Mouse (Mus musculus): Measurements from ENCODE around the gene Gm21987. TPM values are rescaled to one million over a fixed set of nuclear protein-coding genes. Genes with fewer than 3 reads are reported as not detected.

The Gm21987 gene
- total and polyA plus RNA-seq, 2 experiments from 2014 or later: 6.2 TPM; not detected in 1

DNA sequence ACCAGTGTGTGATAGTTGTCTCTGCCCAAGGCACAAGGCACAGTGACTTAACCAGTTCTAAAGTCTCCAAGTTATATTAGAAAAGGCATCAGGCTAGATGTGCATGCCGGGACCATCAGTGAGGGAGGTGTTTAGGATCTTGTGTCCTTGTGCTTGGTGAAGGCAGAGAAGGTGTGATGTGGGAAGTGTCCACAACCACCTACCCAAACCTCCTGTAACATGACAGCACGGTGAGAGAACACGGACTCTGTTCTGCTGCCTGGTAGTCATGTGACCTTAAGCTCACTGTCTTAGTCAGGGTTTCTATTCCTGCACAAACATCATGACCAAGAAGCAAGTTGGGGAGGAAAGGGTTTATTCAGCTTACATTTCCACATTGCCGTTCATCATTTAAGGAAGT is 19.4 kb downstream of the Gm21987 start:
- Histone ChIP-seq H3K27me3 (ENCODE audit: control insufficient read depth, insufficient read depth, low read length) (no peaks in the 10 kb centered on the region), H3K4me3 (ENCODE audit: low read depth, low read length) (peak overlapping the region; percentile 77), H3K4me1 (ENCODE audit: control insufficient read depth, insufficient read depth) (peaks cover 27% of the 10 kb centered on the region), H3K9ac (replicated peaks; ENCODE audit: low read depth, low read length) (peak overlapping the region; percentile 93), H3K9me3 (replicated peaks; ENCODE audit: control insufficient read depth, low read length) (no peaks in the 10 kb centered on the region), H3K4me2 (ENCODE audit: low read depth, low read length) (peak overlapping the region; percentile 72), H3K27ac (ENCODE audit: low read depth) (peak overlapping the region; percentile 99; the same call in 1 of the 2 replicates), H3K36me3 (replicated peaks; ENCODE audit: control insufficient read depth, insufficient read depth, low read length) (peaks cover 32% of the 10 kb centered on the region)
- 41% methylated on average over 4 of the region's 4 CpGs for WGBS
- TF ChIP-seq EP300 (IDR thresholded peaks at IDR 0.05; ENCODE audit: low read depth) (no peak), CTCF (IDR thresholded peaks at IDR 0.05; ENCODE audit: low read depth) (no peak)
- ATAC-seq (ENCODE audit: insufficient read depth, low read depth): no peak
- no peak for DNase-seq (ENCODE audit: low spot score)

- H3K27ac ChIP-seq (ENCODE audit: low read depth): no peak overlapping the region
- DNase-seq (ENCODE audit: low spot score) (no peak), ATAC-seq (ENCODE audit: insufficient read depth, low read depth) (peak; percentile 12; the same call in 1 of the 2 replicates)
- H3K36me3 ChIP-seq (replicated peaks; ENCODE audit: control insufficient read depth, insufficient read depth, low read length): peaks cover 49% of the 10 kb centered on the region
- H3K4me2 ChIP-seq (ENCODE audit: low read depth, low read length): peak overlapping the region; percentile 54
- peak overlapping the region; percentile 22 for H3K4me3 ChIP-seq (ENCODE audit: low read depth, low read length)
- 14% methylated on average over 10 of the region's 10 CpGs for WGBS
- H3K9ac ChIP-seq (replicated peaks; ENCODE audit: low read depth, low read length): no peak overlapping the region
- TF ChIP-seq EP300 (IDR thresholded peaks at IDR 0.05; ENCODE audit: low read depth) (no peak), CTCF (IDR thresholded peaks at IDR 0.05; ENCODE audit: low read depth) (no peak)
- no peaks in the 10 kb centered on the region for H3K27me3 ChIP-seq (ENCODE audit: control insufficient read depth, insufficient read depth, low read length)
- peaks cover 26% of the 10 kb centered on the region for H3K4me1 ChIP-seq (ENCODE audit: control insufficient read depth, insufficient read depth)
- H3K9me3 ChIP-seq (replicated peaks; ENCODE audit: control insufficient read depth, low read length): no peaks in the 10 kb centered on the region
Measured at GRCm38 (mm10) chr16:38368336-38368735, 21.5 kb downstream of the Gm21987 start.

DNA sequence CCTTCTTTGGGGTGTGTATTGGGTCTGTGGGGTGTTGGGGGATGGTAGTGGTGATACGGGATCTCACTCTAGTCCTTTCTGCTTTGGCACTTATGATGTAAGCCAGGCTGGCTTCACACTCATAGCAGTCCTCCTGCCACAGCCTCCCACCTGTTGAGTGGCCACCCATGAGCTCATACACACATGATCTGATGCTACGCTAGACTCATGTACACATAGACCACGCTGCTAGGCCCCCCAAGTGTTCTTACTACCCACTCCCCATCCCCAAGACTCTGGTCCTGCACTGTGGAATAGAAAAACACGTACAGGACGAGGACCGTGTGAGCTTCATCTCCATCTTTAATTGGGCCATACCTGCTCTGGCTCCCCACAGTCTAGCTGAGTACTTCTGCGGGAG is 22.2 kb downstream of the Gm21987 start:
- H3K4me2 ChIP-seq (ENCODE audit: low read depth, low read length): peak overlapping the region; percentile 54
- ATAC-seq (ENCODE audit: insufficient read depth, low read depth): no peak
- H3K36me3 ChIP-seq (replicated peaks; ENCODE audit: control insufficient read depth, insufficient read depth, low read length): peaks cover 55% of the 10 kb centered on the region
- no peaks in the 10 kb centered on the region for H3K9me3 ChIP-seq (replicated peaks; ENCODE audit: control insufficient read depth, low read length)
- H3K27me3 ChIP-seq (ENCODE audit: control insufficient read depth, insufficient read depth, low read length): no peaks in the 10 kb centered on the region
- no peak overlapping the region for H3K9ac ChIP-seq (replicated peaks; ENCODE audit: low read depth, low read length)
- H3K4me1 ChIP-seq (ENCODE audit: control insufficient read depth, insufficient read depth): peaks cover 26% of the 10 kb centered on the region
- H3K4me3 ChIP-seq (ENCODE audit: low read depth, low read length): peak overlapping the region; percentile 22
- H3K27ac ChIP-seq (ENCODE audit: low read depth): no peak overlapping the region
- TF ChIP-seq CTCF (IDR thresholded peaks at IDR 0.05; ENCODE audit: low read depth) (no peak), EP300 (IDR thresholded peaks at IDR 0.05; ENCODE audit: low read depth) (no peak)
- 46% methylated on average over 7 of the region's 7 CpGs for WGBS
- no peak for DNase-seq (ENCODE audit: low spot score)

DNA sequence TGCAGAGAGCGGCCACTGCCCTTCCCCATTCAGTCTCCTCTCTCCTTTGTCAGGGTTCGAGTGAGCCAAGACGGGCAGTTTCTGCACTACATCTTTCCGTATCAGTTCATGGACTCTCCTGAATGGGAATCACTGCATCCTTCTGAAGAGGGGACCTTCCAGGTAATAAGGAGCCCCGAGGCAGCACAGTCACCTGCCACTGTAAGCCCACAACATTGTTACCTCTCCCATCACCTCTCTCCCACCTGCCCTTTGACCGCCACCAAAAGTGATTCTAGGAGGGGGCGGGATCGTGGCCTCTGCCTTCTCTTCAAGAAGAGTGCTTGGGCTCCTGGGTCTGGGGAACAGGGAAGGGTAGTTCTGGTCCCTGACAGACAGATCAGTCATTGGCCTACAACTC is 22.6 kb downstream of the Gm21987 start:
- no peak overlapping the region for H3K4me3 ChIP-seq (ENCODE audit: low read depth, low read length)

DNA sequence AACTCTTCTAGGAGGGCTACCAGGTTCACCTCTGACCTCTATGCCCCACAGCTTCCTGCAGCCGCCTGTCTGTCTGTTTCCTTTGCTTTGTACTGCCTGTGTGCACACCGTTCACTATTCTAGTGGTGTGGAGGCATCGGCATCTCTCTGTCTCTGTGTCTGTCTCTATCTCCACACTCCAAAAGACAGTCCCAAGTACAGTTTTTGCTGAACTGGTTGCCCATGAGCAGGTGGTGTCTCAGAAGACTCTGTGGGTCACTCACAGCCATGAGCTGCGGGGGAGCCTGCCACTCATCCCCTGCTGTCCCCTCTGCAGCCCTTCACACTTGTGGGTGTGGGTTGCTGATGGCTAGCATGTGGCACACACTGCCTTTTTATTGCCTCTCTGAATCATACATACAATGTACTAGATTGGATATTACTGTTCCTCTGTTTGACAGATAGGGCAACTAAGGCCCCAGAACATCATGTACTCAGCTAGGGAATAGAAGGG is 23.2 kb downstream of the Gm21987 start:
- Histone ChIP-seq H3K27me3 (ENCODE audit: control insufficient read depth, insufficient read depth, low read length) (no peaks in the 10 kb centered on the region), H3K9me3 (replicated peaks; ENCODE audit: control insufficient read depth, low read length) (no peaks in the 10 kb centered on the region), H3K4me2 (ENCODE audit: low read depth, low read length) (peak overlapping the region; percentile 54; the same call in 1 of the 2 replicates), H3K4me1 (ENCODE audit: control insufficient read depth, insufficient read depth) (peaks cover 26% of the 10 kb centered on the region), H3K36me3 (replicated peaks; ENCODE audit: control insufficient read depth, insufficient read depth, low read length) (peaks cover 63% of the 10 kb centered on the region), H3K27ac (ENCODE audit: low read depth) (peak overlapping the region; percentile 57), H3K9ac (replicated peaks; ENCODE audit: low read depth, low read length) (no peak overlapping the region; the same call in 1 of the 2 replicates), H3K4me3 (ENCODE audit: low read depth, low read length) (0 out of 2 replicates have a peak overlapping the region, but pooled peaks have one; percentile 4)
- TF ChIP-seq EP300 (IDR thresholded peaks at IDR 0.05; ENCODE audit: low read depth) (no peak), CTCF (IDR thresholded peaks at IDR 0.05; ENCODE audit: low read depth) (no peak)
- DNase-seq (ENCODE audit: low spot score) (no peak), ATAC-seq (ENCODE audit: insufficient read depth, low read depth) (no peak)
- WGBS: 49% methylated on average over 4 of the region's 4 CpGs

More for the DNA sequence above, 22.6 kb downstream of the Gm21987 start:
- Histone ChIP-seq H3K9me3 (replicated peaks; ENCODE audit: control insufficient read depth, low read length) (no peaks in the 10 kb centered on the region), H3K27me3 (ENCODE audit: control insufficient read depth, insufficient read depth, low read length) (no peaks in the 10 kb centered on the region), H3K4me2 (ENCODE audit: low read depth, low read length) (peak overlapping the region; percentile 54), H3K36me3 (replicated peaks; ENCODE audit: control insufficient read depth, insufficient read depth, low read length) (peaks cover 60% of the 10 kb centered on the region), H3K9ac (replicated peaks; ENCODE audit: low read depth, low read length) (no peak overlapping the region), H3K4me1 (ENCODE audit: control insufficient read depth, insufficient read depth) (peaks cover 26% of the 10 kb centered on the region), H3K27ac (ENCODE audit: low read depth) (peak overlapping the region; percentile 57)
- ATAC-seq (ENCODE audit: insufficient read depth, low read depth): no peak
- 55% methylated on average over 8 of the region's 8 CpGs for WGBS
- TF ChIP-seq CTCF (IDR thresholded peaks at IDR 0.05; ENCODE audit: low read depth) (no peak), EP300 (IDR thresholded peaks at IDR 0.05; ENCODE audit: low read depth) (no peak)
- no peak for DNase-seq (ENCODE audit: low spot score)
